Mouse (Mus musculus) 3T3-L1 (cell line): ENCODE results near the gene Mief2.

Source experiments
- DNase-seq: peaks from one replicate; pipeline ENCODE4 v3.0.0-alpha.2; 2015; ENCODE audit warnings: low read depth, low spot score

The Mief2 gene

DNA sequence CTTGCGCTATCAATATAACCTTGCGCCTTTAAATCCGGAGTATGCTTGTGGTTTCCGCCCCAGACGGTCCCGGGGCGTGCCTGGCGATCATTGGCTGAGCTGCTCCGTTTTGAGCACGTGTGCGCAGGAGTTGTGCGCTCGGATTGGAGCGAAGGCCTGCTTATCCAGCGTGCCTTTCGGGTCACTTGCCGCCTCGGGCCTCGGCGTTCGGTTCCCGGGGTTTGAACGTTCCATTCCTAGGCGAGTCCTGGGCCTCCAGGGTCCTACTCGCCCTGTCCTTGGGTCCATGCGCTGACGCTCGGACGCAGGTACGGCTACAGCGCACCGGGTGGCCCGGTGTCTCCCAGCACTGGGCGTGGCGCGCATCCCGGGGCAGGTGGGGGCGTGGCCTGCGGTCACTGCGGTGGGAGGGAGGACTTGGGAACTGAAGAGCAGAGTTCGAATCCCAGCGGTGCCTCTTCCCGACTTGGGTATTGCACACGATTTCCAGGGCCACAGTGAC, at the start of gene Mief2:
TSS of gene Mief2 (plus strand) at position 139 of the 502 bp plus-strand sequence.
- DNase-seq, result peak; percentile 96

- DNase-seq, result peak; percentile 24
These were observed 32.0 kb upstream of the Mief2 start for GRCm38 (mm10) chr11:60696165-60696564.

- DNase-seq, result peak; percentile 74
These were observed 30.6 kb upstream of the Mief2 start for GRCm38 (mm10) chr11:60697561-60697960.

- DNase-seq, result peak; percentile 61
These were observed 29.2 kb upstream of the Mief2 start for GRCm38 (mm10) chr11:60698806-60699523.

- DNase-seq, result peak; percentile 79
These were observed 28.6 kb upstream of the Mief2 start, which contains the start of gene Llgl1 for GRCm38 (mm10) chr11:60699524-60700075. Gene Llgl1, plus strand, starts transcription at chr11:60699723.

DNA sequence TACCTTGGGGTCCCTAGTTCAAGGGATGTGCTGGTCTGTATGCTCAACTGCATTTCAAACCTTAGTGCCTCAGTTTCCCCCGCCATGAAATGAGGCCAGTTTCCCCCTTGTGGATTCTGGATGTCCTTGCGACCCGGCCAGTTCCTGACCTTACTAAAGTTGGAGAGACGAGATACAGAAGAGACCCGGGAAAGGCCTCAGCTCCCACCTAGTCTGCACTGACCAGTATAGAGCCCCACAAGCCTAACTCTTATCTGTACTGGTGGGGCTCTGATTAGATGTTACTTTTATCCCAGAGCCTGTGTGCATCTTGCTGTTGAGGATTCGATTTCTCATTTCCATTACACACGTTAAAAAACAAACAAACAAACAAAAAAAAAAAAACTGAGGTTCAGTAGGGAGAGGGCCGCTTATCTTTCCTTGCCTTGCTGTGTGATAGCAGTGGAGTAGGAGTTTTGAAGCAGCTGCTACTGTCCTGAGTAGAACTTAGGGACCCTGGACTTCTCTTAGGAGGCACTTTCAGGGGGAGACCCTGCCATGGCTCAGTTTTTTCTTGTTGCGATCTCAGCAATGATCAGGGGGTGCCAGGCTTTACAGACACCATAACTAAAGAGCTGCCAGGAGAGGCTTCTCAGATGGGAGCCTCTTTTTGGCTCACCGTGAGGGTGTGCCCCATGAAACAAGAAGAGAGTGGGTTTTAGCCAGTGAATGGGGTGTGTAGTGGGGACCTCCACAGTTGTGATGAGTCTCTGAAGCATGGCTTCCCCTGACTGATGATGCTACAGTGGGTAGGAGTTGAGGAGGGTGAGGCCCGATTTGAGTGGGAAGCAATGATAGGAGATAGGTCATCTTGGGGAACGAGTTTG, 27.6 kb upstream of the Mief2 start:
- DNase-seq, result peak; percentile 36

DNA sequence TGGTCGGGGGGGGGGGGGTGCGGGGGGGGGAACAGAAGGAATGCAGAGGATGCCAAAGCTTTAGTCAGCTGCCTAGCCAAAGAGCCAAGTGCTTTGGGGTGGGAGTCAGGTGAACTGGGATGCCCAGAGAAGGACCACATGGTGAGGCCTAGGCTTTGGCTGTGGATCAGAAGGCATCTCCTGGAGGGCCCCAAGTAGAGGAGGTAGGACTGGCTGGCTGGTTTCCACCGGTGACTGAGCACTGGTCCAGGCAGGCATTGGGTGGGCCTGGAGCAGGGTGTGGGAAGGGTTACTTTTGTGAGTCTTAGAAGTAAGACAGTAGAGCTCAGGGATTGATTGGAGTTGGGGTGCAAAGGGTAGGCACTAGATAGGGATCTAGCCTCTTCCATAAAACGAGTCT, 26.6 kb upstream of the Mief2 start:
- DNase-seq, result no peak

- DNase-seq, result peak; percentile 66
These were observed 25.1 kb upstream of the Mief2 start for GRCm38 (mm10) chr11:60703131-60703530.

- no peak for DNase-seq
These were observed 23.9 kb upstream of the Mief2 start for GRCm38 (mm10) chr11:60704023-60704880.

DNA sequence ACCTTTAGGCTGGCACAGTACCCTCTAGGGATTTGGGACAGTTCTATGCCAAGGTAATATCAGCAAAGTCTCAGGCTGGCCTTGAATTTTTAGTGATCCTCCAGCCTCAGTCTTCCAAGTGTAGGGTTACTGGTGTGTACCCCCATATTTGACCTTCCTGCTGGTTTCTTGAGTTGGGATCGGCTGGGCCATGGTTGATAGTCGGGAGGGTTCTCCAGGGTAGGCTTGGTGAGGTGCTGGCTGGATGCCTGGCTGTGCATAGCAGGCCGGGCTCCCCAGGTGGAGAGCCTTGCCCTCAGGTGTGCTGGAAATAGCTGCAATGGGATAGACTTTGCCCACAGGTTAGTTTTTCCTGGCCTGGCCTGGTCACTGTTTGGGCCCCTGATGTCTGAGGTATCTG, 22.9 kb upstream of the Mief2 start:
- no peak for DNase-seq

DNA sequence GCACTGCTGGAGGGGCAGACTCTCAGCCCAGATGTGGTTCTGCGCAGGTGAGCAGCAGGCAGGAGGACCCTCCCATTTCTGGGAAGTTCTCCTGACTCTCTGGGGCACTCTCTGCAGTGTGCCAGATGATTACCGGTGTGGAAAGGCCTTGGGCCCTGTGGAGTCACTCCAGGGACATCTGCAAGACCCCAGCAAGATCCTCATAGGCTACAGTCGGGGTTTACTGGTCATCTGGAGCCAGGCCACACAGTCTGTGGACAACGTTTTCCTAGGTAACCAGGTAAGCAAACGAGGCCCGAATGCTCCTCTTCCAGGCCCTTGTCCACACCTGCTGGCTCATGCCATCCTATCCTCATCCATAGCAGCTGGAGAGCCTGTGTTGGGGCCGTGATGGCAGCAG, 22.1 kb upstream of the Mief2 start:
- no peak for DNase-seq

DNA sequence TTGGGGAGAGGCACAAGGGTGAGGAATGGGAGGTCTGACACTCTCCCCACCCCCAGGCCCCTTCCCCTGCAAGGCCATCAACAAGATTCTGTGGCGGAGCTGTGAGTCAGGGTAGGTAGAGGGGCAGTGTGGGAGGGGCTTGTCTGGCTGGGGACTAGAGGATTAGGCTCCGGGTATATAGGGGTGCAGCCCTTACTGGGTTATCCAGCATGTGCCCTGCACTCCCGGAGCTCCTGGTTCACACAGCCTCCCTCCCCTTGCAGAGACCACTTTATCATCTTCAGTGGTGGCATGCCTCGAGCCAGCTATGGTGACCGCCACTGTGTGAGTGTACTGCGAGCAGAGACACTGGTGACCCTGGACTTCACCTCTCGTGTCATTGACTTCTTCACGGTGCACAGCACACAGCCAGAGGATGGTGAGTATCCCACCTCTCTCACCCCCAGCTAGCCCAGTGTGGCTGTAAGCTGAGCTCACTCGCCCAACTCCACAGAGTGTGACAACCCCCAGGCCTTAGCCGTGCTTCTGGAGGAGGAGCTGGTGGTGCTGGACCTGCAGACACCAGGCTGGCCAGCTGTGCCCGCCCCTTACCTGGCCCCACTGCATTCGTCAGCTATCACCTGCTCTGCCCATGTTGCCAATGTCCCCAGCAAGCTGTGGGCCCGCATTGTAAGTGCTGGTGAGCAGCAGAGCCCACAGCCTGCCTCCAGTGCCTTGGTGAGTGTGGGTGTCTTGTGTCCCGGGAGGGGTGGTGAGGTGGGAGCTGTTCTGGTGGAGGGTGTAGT, 21.3 kb upstream of the Mief2 start:
- no peak for DNase-seq

- peak; percentile 97 for DNase-seq
These were observed 20.5 kb upstream of the Mief2 start for GRCm38 (mm10) chr11:60707672-60708071.

GRCm38 (mm10) chr11:60708631-60709030, 19.6 kb upstream of the Mief2 start:
- no peak for DNase-seq

DNA sequence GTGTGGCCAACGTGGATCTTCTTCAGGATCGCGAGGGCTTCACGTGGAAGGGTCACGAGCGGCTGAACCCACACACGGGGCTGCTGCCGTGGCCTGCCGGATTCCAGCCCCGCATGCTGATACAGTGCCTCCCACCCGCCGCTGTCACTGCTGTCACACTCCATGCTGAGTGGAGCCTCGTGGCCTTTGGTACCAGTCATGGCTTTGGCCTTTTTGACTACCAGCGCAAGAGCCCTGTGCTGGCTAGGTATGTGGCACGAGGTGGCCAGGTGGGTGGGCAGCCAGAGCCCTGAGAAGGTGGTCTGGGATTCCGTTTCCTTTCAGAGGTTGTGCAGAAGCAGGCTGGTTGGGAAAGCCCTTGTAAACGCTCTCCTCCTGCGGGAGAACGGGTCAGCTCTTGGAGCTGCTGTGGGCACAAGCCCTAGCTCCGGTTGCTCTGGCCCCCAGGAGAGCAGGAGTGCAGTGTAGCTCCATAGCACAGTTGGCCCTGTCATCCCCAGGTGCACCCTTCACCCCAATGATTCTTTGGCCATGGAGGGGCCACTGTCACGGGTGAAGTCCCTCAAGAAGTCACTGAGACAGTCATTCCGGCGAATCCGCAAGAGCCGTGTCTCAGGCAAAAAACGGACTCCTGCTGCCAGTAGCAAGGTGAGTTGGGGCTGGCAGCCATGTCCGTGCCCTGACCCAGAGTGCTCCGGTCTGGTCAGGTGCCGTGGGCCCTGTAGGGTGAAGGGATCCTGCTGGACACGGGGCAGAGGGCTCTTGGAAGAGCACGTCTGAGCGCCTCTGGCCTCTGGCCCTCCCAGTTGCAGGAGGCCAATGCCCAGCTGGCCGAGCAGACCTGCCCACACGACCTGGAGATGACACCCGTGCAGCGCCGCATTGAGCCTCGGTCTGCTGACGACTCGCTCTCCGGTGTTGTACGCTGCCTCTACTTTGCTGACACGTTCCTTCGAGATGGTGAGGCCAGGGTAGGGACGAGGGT, 18.4 kb upstream of the Mief2 start:
- DNase-seq, result no peak

DNA sequence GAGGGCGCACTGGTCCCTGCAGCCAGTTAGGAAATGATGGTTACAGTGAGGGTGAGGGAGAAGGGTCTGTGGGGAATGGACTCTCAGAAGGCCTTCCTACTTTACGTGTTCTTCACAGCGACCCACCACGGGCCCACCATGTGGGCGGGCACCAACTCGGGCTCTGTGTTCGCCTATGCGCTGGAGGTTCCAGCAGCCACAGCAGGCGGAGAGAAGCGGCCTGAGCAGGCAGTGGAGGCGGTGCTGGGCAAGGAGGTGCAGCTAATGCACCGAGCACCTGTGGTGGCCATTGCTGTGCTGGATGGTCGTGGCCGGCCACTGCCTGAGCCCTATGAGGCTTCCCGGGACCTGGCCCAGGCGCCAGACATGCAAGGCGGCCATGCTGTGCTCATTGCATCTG, 17.0 kb upstream of the Mief2 start:
- DNase-seq, result no peak

GRCm38 (mm10) chr11:60712040-60712439, 16.2 kb upstream of the Mief2 start:
- no peak for DNase-seq

DNA sequence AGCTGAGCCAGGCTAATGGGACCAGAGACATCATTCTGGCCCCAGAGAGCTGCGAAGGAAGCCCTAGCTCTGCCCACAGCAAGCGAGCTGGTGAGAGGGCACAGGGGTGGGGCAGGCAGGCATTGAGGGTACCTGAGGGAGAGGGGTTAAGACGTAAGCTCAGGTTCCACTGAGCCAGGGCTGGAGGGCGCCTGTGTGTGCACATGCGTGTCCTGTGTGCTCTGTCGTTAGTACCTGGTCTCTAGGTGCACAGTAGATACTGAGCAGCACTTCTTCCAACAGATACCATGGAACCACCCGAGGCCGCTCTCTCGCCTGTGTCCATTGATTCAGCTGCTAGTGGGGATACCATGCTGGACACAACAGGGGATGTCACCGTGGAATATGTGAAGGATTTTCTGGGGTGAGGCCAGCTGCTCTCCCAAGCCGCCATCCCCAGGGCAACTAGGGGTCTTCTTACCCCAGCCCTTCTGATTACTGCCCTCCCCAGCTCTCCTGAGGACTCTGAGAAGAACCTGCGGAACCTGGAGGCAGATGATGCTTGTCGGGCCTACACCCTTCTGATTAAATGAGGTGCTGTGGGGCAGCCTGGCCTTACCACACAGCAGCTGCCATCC, 15.5 kb upstream of the Mief2 start:
- DNase-seq, result no peak

- no peak for DNase-seq
These were observed 12.4 kb upstream of the Mief2 start for GRCm38 (mm10) chr11:60715833-60716232.
